Mouse (Mus musculus): ENCODE results near the gene Dusp19. TPM values are rescaled to one million over a fixed set of nuclear protein-coding genes. Genes with fewer than 3 reads are reported as not detected.

Gene Dusp19
- polyA plus RNA-seq, 1 experiment from 2014 or later: 20.9 TPM

DNA sequence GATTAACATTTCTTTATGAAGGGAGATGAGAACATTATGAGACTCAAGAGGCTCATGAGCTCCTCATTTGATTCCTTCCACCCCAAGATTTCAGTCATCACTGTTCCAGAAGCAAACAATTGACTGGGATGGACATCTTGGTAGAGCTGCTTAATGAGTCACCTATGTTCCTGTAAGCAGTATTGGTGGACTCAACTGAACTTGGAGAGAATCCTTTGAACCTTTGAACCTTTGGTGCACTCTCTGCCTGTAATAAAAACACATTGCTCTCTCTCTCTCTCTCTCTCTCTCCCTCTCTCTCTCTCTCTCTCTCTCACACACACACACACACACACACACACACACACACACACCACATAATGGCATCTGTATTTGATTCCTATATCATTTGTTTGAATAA, 16.2 kb upstream of the Dusp19 start:
- no peak overlapping the region for H3K27ac ChIP-seq
- no peak for ATAC-seq (ENCODE audit: insufficient number of reproducible peaks, insufficient read depth, low FRiP score, low TSS enrichment)
- H3K4me1 ChIP-seq: no peaks in the 10 kb centered on the region
- no peaks in the 10 kb centered on the region for H3K36me3 ChIP-seq
- no peak overlapping the region for H3K4me3 ChIP-seq
- no peaks in the 10 kb centered on the region for H3K9me3 ChIP-seq
- no peaks in the 10 kb centered on the region for H3K27me3 ChIP-seq
- H3K9ac ChIP-seq: no peak overlapping the region
- no peak overlapping the region for H3K4me2 ChIP-seq (replicated peaks)

GRCm38 (mm10) chr2:80602756-80603155, 14.1 kb upstream of the Dusp19 start:
- Histone ChIP-seq H3K9ac (no peak overlapping the region), H3K9me3 (no peaks in the 10 kb centered on the region), H3K36me3 (no peaks in the 10 kb centered on the region), H3K4me2 (replicated peaks) (no peak overlapping the region), H3K4me3 (no peak overlapping the region), H3K4me1 (no peaks in the 10 kb centered on the region), H3K27me3 (no peaks in the 10 kb centered on the region), H3K27ac (no peak overlapping the region)
- 93% methylated on average over 13 of the region's 13 CpGs for WGBS
- ATAC-seq (ENCODE audit: insufficient number of reproducible peaks, insufficient read depth, low FRiP score, low TSS enrichment): no peak

DNA sequence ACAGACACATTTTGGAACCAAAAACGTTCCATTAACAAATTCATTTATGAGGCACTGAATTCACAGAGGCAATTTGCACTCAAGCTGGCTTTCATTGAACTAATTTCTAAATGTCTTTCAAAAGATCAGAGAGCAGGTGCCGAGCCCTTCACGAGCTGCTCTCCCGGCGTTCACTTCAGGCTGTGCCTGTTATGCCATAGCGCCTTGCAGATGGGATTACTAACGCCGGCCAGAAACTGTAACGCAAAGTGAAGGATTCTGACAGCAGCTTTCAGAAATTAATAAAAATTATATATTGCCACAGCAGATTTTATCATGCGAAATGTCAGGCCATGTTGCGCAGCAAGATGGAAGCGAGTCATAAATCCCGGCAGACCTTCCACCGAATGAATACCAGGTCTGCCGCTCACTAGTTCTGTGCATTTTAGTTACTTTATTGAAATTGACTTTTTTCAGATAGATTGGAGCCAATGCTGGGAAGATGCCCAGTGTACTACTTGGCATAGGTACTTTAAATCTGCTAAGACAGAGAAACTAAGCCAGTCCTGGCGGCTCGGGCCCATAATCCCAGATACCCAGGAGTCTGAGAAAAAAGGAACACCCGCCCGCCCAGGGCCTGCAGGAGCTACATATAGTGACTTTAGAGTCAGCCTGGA, 12.9 kb upstream of the Dusp19 start:
- no peak for ATAC-seq (ENCODE audit: insufficient number of reproducible peaks, insufficient read depth, low FRiP score, low TSS enrichment)
- H3K4me3 ChIP-seq: no peak overlapping the region
- no peak overlapping the region for H3K9ac ChIP-seq
- H3K36me3 ChIP-seq: no peaks in the 10 kb centered on the region
- H3K4me1 ChIP-seq: no peaks in the 10 kb centered on the region
- WGBS: 90% methylated on average over 19 of the region's 19 CpGs
- H3K27ac ChIP-seq: no peak overlapping the region
- H3K9me3 ChIP-seq: no peaks in the 10 kb centered on the region
- H3K27me3 ChIP-seq: no peaks in the 10 kb centered on the region
- H3K4me2 ChIP-seq (replicated peaks): no peak overlapping the region

DNA sequence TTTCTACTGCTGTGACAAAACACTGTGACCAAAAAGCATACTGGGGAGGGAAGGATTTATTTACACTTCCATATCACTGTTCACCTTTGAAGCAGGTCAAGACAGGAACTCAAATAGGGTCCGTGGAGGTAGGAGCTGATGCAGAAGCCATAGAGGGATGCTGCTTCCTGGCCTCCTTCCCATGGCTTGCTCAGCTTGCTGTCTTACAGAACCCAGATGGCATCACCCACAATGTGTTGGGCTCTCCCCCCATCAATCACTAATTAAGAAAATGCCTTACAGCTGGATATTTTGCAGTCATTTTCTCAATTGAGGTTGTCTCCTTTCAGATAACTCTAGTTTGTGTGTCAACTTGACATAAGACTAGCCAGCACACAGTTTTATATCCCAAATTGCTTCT, 4.6 kb upstream of the Dusp19 start:
- no peak overlapping the region for H3K4me3 ChIP-seq
- no peak for ATAC-seq (ENCODE audit: insufficient number of reproducible peaks, insufficient read depth, low FRiP score, low TSS enrichment)
- no peak overlapping the region for H3K9ac ChIP-seq
- no peaks in the 10 kb centered on the region for H3K9me3 ChIP-seq
- no peaks in the 10 kb centered on the region for H3K27me3 ChIP-seq
- 47% methylated on average over 1 of the region's 1 CpGs for WGBS
- no peaks in the 10 kb centered on the region for H3K36me3 ChIP-seq
- no peak overlapping the region for H3K27ac ChIP-seq
- no peak overlapping the region for H3K4me2 ChIP-seq (replicated peaks)
- no peaks in the 10 kb centered on the region for H3K4me1 ChIP-seq

DNA sequence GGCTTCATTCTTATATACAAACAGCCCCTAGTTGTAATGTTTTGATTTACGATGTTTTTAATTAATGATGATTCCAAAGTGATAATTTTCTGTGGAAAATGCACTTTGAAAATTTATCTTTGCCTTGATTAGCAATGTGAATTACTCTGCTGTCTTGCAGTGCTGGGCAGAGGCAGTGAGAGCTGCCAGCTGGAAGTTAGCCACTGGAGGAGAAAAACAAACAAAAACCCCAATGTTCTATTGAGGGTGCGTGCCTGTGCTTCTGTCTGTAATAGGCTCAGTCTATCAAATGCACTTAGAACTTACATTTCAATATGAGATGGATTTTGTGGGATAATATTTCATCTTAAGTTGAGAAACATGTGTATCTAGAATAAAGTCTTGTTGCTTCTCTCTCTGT, 4.0 kb upstream of the Dusp19 start:
- Histone ChIP-seq H3K36me3 (no peaks in the 10 kb centered on the region), H3K27me3 (no peaks in the 10 kb centered on the region), H3K27ac (no peak overlapping the region), H3K9ac (no peak overlapping the region), H3K4me2 (replicated peaks) (no peak overlapping the region), H3K4me1 (peaks cover 1% of the 10 kb centered on the region), H3K4me3 (no peak overlapping the region), H3K9me3 (no peaks in the 10 kb centered on the region)
- no peak for ATAC-seq (ENCODE audit: insufficient number of reproducible peaks, insufficient read depth, low FRiP score, low TSS enrichment)
- 62% methylated on average over 2 of the region's 2 CpGs for WGBS

GRCm38 (mm10) chr2:80618991-80619390, 2.1 kb downstream of the Dusp19 start:
- H3K9ac ChIP-seq: no peak overlapping the region
- peaks cover 7% of the 10 kb centered on the region for H3K4me1 ChIP-seq
- no peak overlapping the region for H3K4me2 ChIP-seq (replicated peaks)
- H3K27me3 ChIP-seq: no peaks in the 10 kb centered on the region
- 0 out of 2 replicates have a peak, but pooled peaks cover 3% of the 10 kb centered on the region for H3K36me3 ChIP-seq
- no peak overlapping the region for H3K4me3 ChIP-seq
- no peak for ATAC-seq (ENCODE audit: insufficient number of reproducible peaks, insufficient read depth, low FRiP score, low TSS enrichment)
- 88% methylated on average over 3 of the region's 3 CpGs for WGBS
- H3K27ac ChIP-seq: no peak overlapping the region
- H3K9me3 ChIP-seq: no peaks in the 10 kb centered on the region

DNA sequence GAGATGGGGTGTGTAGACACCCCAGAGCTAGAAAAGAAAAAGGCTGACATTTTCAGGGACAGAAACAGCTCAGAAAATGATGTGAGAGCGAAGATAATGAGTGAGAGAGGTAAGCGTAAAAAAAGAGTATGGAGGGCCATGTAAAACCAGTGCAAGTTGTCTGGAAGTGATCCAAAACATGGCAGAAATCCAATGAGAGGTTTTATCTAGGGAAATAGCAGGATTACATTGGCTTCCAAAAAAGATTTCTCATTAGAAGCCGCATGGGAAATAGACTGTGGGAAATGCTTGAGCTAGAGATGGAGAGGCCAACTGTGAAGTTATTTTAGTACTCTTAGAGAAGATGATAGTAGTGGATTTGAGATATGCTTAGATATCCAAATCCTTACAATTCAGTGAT, 5.1 kb downstream of the Dusp19 start:
- no peak overlapping the region for H3K4me2 ChIP-seq (replicated peaks)
- H3K9ac ChIP-seq: no peak overlapping the region
- no peak overlapping the region for H3K4me3 ChIP-seq
- H3K4me1 ChIP-seq: peaks cover 7% of the 10 kb centered on the region
- no peaks in the 10 kb centered on the region for H3K9me3 ChIP-seq
- H3K36me3 ChIP-seq: peaks cover 16% of the 10 kb centered on the region
- no peaks in the 10 kb centered on the region for H3K27me3 ChIP-seq
- no peak overlapping the region for H3K27ac ChIP-seq
- WGBS: 91% methylated on average over 3 of the region's 3 CpGs
- ATAC-seq (ENCODE audit: insufficient number of reproducible peaks, insufficient read depth, low FRiP score, low TSS enrichment): no peak

DNA sequence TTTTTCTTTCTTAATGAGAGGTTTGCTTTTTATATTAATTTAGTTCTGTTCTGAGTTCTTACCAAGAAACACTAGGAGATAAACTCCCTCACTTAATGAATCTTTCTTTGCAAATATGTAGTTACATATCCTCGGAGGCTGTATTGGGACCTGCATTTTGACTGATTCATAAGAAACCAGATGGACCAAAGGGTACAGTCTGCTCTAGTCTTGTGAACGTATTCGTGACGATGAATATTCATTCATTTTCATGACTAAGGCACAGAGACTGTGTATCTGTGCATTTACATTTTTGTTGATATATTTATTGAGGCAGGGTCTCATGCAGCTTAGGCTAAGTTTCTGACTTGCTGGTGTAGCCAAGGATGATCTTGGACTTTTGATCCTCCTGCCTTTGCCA, 7.7 kb downstream of the Dusp19 start:
- H3K27me3 ChIP-seq: no peaks in the 10 kb centered on the region
- H3K9me3 ChIP-seq: no peaks in the 10 kb centered on the region
- ATAC-seq (ENCODE audit: insufficient number of reproducible peaks, insufficient read depth, low FRiP score, low TSS enrichment): no peak
- WGBS: 91% methylated on average over 4 of the region's 4 CpGs
- H3K36me3 ChIP-seq: peaks cover 17% of the 10 kb centered on the region
- H3K4me1 ChIP-seq: no peaks in the 10 kb centered on the region
- H3K27ac ChIP-seq: no peak overlapping the region
- H3K4me3 ChIP-seq: no peak overlapping the region
- H3K9ac ChIP-seq: no peak overlapping the region
- H3K4me2 ChIP-seq (replicated peaks): no peak overlapping the region

DNA sequence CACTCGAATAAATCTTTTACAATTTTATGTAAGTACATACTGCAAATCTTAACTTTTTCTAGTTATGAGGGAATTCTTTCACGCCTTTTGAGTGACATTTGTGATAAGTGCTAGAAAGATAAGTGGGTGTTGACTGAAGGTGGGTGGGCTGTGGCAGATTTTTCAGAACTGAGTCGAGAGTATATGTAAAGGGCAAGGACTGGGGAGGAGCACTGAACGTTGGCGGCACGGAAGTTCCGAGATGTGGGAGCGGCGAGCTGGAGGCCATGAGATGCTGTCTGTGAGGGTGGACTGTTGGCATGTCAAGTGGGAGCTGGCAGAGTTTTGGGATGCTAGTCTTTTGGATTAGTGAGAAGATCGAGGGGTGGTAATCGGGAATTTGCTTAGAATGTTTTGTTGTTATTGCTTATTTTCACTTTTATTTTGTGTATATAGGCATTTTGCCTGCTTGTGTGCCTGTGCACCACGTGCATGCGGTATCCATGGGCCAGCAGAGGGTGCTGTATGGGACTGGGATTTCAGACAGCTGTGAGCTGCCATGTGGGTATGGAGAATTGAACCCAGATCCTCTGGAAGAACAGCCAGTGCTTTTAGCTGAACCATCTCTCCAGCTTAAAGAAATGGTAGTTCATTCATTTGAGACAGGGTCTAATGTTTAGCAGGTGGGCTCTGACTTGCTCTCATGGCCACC, 15.6 kb downstream of the Dusp19 start:
- Histone ChIP-seq H3K9ac (no peak overlapping the region), H3K36me3 (peaks cover 6% of the 10 kb centered on the region; the same call in 1 of the 2 replicates), H3K4me3 (no peak overlapping the region), H3K4me2 (replicated peaks) (no peak overlapping the region), H3K27ac (no peak overlapping the region), H3K27me3 (no peaks in the 10 kb centered on the region), H3K4me1 (no peaks in the 10 kb centered on the region), H3K9me3 (no peaks in the 10 kb centered on the region)
- WGBS: 90% methylated on average over 13 of the region's 13 CpGs
- no peak for ATAC-seq (ENCODE audit: insufficient number of reproducible peaks, insufficient read depth, low FRiP score, low TSS enrichment)

DNA sequence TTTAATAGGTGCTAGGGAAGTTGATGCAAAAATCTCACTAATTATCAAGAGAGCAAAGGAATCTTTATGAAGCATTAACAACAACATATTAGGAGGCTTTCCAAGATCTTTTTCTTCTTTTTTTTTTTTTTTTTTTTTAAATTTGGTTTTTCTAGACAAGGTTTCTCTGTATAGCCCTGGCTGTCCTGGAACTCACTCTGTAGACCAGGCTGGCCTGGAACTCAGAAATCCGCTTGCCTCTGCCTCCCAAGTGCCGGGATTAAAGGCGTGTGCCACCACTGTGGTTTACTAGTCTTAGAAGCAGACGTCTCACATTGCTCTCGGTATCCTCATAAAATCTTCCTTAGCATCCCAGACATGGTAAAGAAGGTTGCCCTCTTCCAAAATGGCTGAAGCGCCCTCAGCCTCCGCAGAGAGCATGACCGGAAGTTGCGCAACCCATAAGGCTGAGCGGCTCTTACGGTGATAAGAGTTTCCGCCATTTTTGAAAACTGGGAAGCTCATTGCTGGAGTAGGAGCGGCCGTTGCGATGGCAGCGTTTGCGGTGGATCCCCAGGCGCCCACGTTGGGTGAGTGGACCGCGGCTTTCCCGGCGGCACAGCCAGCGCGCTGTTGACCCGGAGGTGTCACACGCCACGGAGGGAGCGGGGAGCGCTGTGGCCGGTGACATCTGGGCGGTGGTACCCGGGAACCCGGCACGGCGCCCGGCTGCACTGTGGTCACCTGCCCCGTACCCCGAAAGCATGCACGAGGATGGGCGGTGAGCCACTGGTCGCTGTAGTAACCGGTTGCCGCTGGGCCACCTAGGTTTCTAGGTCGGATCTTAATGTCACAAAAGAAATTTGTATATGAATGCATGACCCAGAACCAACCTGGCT, 21.8 kb downstream of the Dusp19 start:
- peak; percentile 97 for ATAC-seq (ENCODE audit: insufficient number of reproducible peaks, insufficient read depth, low FRiP score, low TSS enrichment)
- Histone ChIP-seq H3K4me3 (peak overlapping the region; percentile 79), H3K4me2 (replicated peaks) (peak overlapping the region; percentile 52), H3K4me1 (peaks cover 4% of the 10 kb centered on the region), H3K27me3 (no peaks in the 10 kb centered on the region), H3K9ac (peak overlapping the region; percentile 69), H3K36me3 (peaks cover 9% of the 10 kb centered on the region), H3K27ac (peak overlapping the region; percentile 72), H3K9me3 (no peaks in the 10 kb centered on the region)
- under 1% methylated on average over 45 of the region's 45 CpGs for WGBS

DNA sequence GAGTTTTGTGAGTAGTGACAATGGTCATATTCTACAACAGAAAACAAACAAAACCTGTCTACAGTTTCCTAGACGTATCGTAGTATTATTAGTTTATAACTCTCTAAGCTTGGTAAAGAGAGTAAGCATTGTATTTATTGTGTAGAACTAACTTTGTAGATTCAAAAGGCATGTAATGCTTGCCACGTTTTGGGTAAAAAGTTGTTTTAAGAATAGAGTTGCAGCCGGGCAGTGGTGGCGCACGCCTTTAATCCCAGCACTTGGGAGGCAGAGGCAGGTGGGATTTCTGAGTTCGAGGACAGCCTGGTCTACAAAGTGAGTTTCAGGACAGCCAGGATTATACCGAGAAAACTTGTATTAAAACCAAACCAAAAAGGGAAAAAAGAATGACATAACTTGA, 22.6 kb downstream of the Dusp19 start:
- H3K27ac ChIP-seq: no peak overlapping the region
- peak overlapping the region; percentile 52 for H3K4me2 ChIP-seq (replicated peaks)
- H3K4me3 ChIP-seq: peak overlapping the region; percentile 79
- peaks cover 4% of the 10 kb centered on the region for H3K4me1 ChIP-seq
- WGBS: 12% methylated on average over 8 of the region's 8 CpGs
- peak overlapping the region; percentile 69 for H3K9ac ChIP-seq
- no peak for ATAC-seq (ENCODE audit: insufficient number of reproducible peaks, insufficient read depth, low FRiP score, low TSS enrichment)
- no peaks in the 10 kb centered on the region for H3K9me3 ChIP-seq
- H3K27me3 ChIP-seq: no peaks in the 10 kb centered on the region
- peaks cover 13% of the 10 kb centered on the region for H3K36me3 ChIP-seq

- Histone ChIP-seq H3K36me3 (peaks cover 16% of the 10 kb centered on the region), H3K4me3 (peak overlapping the region; percentile 12; the same call in 1 of the 2 replicates), H3K9me3 (no peaks in the 10 kb centered on the region), H3K4me1 (peaks cover 4% of the 10 kb centered on the region), H3K27ac (no peak overlapping the region), H3K9ac (no peak overlapping the region), H3K4me2 (replicated peaks) (peak overlapping the region; percentile 52), H3K27me3 (no peaks in the 10 kb centered on the region)
- 60% methylated on average over 3 of the region's 3 CpGs for WGBS
- ATAC-seq (ENCODE audit: insufficient number of reproducible peaks, insufficient read depth, low FRiP score, low TSS enrichment): no peak
Measured at GRCm38 (mm10) chr2:80639864-80640263, 23.0 kb downstream of the Dusp19 start.

Measured in embryonic facial prominence, embryonic 12.5 days (tissue).